Mouse (Mus musculus) left cerebral cortex, postnatal 25 days (tissue): ENCODE measurements around the gene Lrrc7. TPM values are rescaled to one million over a fixed set of nuclear protein-coding genes. Genes with fewer than 3 reads are reported as not detected.

Source experiments
- DNase-seq, 2 experiments: peaks; one replicate each; pipeline ENCODE4 v3.0.0; 2022; ENCODE audit warnings: low spot score in 2 of 2, mixed read lengths in 1 of 2
- intact Hi-C: fragments of 180-260 bp; cut with DNase I; formaldehyde crosslinking; loops from one replicate; pipeline ENCODE4 v1.15.1; 2025
- total RNA-seq, 2 experiments: library from RNA; stranded (reverse); gene quantifications; 2 replicates each; pipeline ENCODE4 v1.2.3; 2021

Gene Lrrc7
- 100 to 1,000 TPM; 121 to 134 TPM for total RNA-seq

- peak; percentile 83 to 89 for DNase-seq
- intact Hi-C loops = loop anchor here (2.0 to 10.0 kb wide), 6 partner anchors 193 to 983 kb away; no protein-coding TSS in a partner anchor
Observed at GRCm38 (mm10) chr3:158561987-158562360, at the start of gene Lrrc7. Lrrc7 (minus strand) TSS chr3:158562221.

GRCm38 (mm10) chr3:158607065-158607464 lies 45.0 kb upstream of the Lrrc7 start:
- intact Hi-C loops = no loop called here
- DNase-seq = no peak

DNA sequence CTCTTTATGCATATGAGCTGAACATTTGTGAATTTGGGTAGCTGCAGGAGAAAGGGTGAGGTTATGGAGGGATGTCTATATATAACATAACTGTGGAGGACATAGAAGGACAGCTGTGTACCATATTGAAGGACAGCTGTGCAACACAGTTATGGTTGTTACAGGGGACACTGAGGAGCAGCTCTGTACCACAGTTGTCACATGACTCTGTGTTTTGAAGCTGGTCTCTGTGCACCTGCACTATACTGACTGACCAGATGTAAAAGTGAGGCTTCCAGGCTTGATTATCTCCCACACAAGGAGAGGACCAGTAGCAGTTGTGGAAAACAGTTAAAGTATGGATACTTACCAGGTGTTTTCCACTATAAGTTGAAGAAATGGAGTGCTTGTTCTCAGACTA lies 43.3 kb upstream of the Lrrc7 start:
- DNase-seq = no peak
- intact Hi-C loops = no loop called here

DNA sequence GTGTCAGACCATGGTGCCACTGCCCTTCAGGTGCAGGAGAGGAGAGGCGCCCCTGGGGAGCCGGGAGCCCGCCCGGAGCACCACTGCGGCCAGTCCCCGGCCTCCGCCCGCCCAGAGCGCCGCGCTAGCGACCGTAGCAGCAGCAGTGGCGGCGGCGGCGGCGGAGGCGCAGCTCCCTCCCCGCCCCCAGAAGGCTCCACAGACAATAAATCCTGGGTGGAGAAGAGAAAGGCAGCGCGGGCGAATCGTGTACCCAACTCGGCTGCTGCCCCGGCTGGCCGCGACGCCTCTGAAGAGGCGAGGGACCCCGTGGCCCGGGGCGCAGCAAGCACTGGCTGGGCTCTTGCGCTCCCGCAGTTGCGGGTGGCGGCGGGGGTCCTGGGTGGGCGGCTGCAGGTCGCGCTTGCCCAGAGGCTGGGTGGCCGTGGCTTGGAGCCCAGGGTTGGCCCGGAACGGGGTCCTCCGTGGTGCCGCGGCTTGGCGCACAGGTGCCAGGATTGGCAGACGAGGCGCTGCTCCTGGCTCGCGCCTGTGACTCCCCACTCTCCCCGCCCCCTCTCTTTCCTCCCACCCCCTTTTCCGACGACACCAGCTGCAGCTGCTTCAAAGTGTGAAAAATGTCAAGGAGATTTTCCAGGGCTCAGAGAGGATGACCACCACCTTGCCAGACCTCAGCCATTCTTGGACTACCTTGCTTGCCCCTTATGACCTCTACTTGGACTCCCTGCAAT lies 600 bp downstream of the Lrrc7 start:
- peak; percentile 56 to 71 for DNase-seq
- intact Hi-C loops = loop anchor here (2.0 to 10.0 kb wide), 6 partner anchors 193 to 983 kb away; no protein-coding TSS in a partner anchor

DNA sequence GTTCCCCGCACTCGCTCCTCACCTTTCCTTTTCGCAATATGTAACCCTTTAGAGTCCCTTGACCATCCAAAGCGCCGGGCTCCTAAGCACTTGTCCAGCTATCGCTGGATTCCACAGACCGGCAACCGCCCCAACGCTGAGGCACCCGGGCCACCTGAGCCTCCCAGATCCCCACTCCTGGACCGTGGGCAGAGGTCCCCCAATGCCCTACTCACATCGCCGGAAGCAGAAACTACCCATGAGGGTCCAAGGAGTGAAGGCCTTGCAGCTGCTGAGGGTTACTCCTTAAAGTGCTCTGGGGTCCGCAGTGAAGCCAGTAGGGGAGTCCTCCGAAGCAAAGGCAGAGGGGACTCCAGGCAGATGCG lies 1.1 kb downstream of the Lrrc7 start:
- intact Hi-C loops = loop anchor here (1.0 to 10.0 kb wide), 9 partner anchors 146 to 984 kb away; no protein-coding TSS in a partner anchor
- DNase-seq = peak; percentile 44 to 49

- peak; percentile 74 to 96 for DNase-seq
- intact Hi-C loops = loop anchor here (1.0 to 10.0 kb wide), 10 partner anchors 147 to 985 kb away; no protein-coding TSS in a partner anchor
Observed at GRCm38 (mm10) chr3:158559691-158560650, 2.0 kb downstream of the Lrrc7 start.

GRCm38 (mm10) chr3:158559131-158559658 lies 2.8 kb downstream of the Lrrc7 start:
- DNase-seq = peak in 1 of 2 experiments; percentile 20
- intact Hi-C loops = loop anchor here (10.0 kb wide), 1 partner anchor 284 kb away; no protein-coding TSS in a partner anchor

- peak; percentile 51 to 84 for DNase-seq
- intact Hi-C loops = loop anchor here (10.0 kb wide), 1 partner anchor 284 kb away; no protein-coding TSS in a partner anchor
Observed at GRCm38 (mm10) chr3:158558631-158559030, 3.4 kb downstream of the Lrrc7 start.

DNA sequence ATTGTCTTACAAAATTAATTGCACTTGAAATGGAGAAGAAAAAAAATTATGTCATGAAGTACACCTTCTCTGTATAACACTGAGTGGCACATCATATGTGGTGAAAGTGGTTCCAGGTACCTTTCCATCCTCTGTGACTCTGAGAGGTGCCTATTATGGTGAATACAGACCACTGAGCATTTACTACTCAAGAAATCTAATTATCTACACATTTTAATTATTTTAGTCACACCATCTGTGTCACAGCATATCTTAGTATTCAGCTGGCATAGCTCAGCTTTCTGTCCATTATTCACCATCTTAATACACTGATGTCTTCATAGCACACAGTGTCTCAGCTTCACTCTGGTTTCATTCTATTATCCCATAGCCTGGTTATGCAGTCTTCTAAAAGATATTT lies 7.7 kb downstream of the Lrrc7 start:
- DNase-seq = no peak
- intact Hi-C loops = loop anchor here (10.0 kb wide), 1 partner anchor 279 kb away; no protein-coding TSS in a partner anchor

- peak; percentile 45 to 93 for DNase-seq
- intact Hi-C loops = loop anchor here (10.0 kb wide), 1 partner anchor 277 kb away; no protein-coding TSS in a partner anchor
Observed at GRCm38 (mm10) chr3:158552105-158552504, 9.9 kb downstream of the Lrrc7 start.

DNA sequence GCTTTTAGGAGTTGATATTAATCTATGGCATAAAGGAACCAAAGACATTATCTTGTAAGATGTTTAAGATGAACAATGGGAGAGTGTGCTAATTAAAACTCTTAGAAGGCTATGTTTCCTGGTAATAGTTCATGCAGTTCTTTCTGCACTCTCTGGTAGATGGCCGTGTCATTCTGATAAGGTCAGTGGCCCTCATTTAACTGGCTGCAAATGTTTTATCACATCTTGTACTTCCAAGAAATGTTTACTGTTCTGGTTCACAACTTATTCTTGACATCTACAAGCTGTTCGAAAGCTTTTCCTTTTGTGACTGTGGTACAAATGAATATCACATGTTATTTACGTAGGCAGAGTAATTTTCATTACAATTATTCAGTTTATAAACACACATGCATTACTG lies 18.5 kb downstream of the Lrrc7 start:
- DNase-seq = no peak
- intact Hi-C loops = no loop called here

GRCm38 (mm10) chr3:158532859-158533258 lies 29.2 kb downstream of the Lrrc7 start:
- intact Hi-C loops = no loop called here
- DNase-seq = no peak

- DNase-seq = no peak
- intact Hi-C loops = no loop called here
Observed at GRCm38 (mm10) chr3:158528471-158528870, 33.5 kb downstream of the Lrrc7 start.

DNA sequence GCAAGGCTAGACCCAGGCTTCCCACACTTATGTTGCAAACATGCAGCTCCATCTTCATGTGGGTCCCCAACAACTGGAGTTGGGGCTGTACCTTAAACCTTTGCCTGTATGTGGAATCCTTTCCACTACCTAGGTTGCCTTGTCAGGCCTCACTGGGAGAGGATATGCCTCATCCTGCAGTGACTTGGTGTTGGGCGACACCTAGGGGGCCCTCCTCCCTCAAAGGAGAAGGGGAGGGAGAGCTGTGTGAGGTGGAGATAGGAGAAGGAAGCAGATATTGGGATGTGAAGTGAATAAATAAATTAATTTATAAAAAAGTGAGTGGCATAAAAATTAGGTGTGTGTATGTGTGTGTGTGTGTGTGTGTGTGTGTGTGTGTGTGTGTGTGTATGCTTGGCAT lies 68.3 kb downstream of the Lrrc7 start:
- intact Hi-C loops = no loop called here
- DNase-seq = no peak

GRCm38 (mm10) chr3:158479677-158480076 lies 82.3 kb downstream of the Lrrc7 start:
- DNase-seq = no peak
- intact Hi-C loops = no loop called here

- intact Hi-C loops = no loop called here
- DNase-seq = peak in 1 of 2 experiments; percentile 74
Observed at GRCm38 (mm10) chr3:158400600-158400999, 161.4 kb downstream of the Lrrc7 start.

DNA sequence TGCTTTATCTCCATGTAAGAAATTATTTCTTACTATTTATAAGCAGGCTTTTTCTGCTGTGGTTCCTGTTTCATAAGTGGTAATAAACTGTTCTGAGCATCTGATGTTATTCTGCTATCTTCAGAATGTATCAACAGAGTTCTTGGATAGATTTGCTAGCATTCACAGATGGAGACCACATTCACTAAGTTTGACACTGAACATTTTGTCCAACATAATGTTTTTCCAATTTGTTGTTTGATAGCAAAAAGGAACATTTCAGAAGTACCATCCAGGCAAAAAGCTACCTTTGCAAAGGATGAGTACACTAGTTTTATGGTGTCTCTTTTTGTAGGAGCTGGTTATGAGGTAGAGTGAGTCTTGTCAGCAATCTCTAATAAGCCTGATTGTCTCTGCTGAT lies 170.5 kb downstream of the Lrrc7 start:
- no peak for DNase-seq

GRCm38 (mm10) chr3:158388076-158388454 lies 174.0 kb downstream of the Lrrc7 start:
- DNase-seq = no peak
- intact Hi-C loops = no loop called here

More for the DNA sequence above, 170.5 kb downstream of the Lrrc7 start:
- intact Hi-C loops = no loop called here

DNA sequence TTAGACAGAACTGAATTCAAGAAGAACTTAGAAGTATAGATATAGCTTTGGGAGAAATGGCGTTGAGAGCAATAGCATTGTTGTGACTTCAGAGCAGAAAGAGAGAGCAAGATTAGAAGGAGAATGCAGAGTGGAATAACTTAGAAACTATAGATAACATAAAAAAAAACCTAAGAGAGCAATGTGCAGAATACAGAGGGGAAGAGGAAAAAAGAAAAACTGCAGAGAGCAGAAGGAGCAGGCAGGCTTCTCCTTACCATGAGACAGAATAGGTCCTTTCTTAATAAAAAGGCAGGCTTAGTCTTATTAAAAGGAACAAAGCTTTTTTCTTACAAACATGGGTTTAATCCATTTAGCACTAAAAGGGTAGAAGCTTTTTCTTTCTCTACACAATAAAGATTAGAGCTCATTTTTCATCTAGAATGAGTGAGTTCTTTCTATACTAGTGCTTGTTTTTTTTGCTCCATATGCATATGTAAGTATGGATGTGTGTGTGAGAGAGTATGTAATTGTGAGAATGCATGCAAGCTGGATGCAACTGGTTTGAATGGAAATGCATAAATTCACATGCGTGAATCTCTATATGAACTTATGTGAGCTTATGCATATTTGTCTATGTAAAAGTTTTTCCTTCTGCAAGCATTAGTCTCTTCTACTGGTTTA lies 174.5 kb downstream of the Lrrc7 start:
- no peak for DNase-seq
- intact Hi-C loops = no loop called here
